Mouse (Mus musculus) embryonic fibroblast, embryonic 13.5 days (primary cell): ENCODE measurements around the gene Smarca2.

ENCODE experiments used
- CTCF ChIP-seq: IDR thresholded peaks from 2 replicates; pipeline ENCODE4 v1.5.1; 2011; ENCODE audit warnings: mild to moderate bottlenecking, control low read depth, low read length, moderate library complexity, borderline replicate concordance; ENCODE audit not compliant: insufficient read depth
- POLR2A ChIP-seq: IDR thresholded peaks from 2 replicates; pipeline ENCODE4 v1.6.1; 2011; ENCODE audit warnings: low read depth, mild to moderate bottlenecking, control low read depth, low read length, moderate library complexity

GRCm38 (mm10) chr19:26661198-26661597, 56.3 kb downstream of the Smarca2 start:
- TF ChIP-seq CTCF (no peak), POLR2A (no peak)
